In genomic region chr6:147151069-147151468, GRCm38 (mm10) we compare ENCODE assay signal across 24 mouse cellular contexts.
"Had no signal": no experiment of that assay in that cellular context is flagged by ENCODE, and none has a peak within 500 bp of the region (broad histone marks: within the 10 kb centered on the region; RNA-seq: fewer than 3 reads in every experiment).

No protein-coding gene starts in this region.

- ATAC-seq: hindbrain, embryonic 16.5 days; inflammation-experienced regulatory T-cells, adult 6 months had no signal

- H3K9me3 ChIP-seq: heart, embryonic 10.5 days; heart, embryonic 12.5 days; hindbrain, embryonic 10.5 days; hindbrain, embryonic 12.5 days; limb, embryonic 10.5 days; limb, embryonic 12.5 days had no signal

- H3K27ac ChIP-seq: gastrocnemius, adult 2 months; heart, embryonic 10.5 days; hindbrain, embryonic 10.5 days; hindbrain, embryonic 12.5 days; hindbrain, embryonic 14.5 days; layer of hippocampus, adult 2 months; left cerebral cortex, adult 2 months; limb, embryonic 10.5 days; limb, embryonic 12.5 days had no signal

- H3K4me1 ChIP-seq: hindbrain, embryonic 10.5 days; hindbrain, embryonic 12.5 days had no signal

- H3K4me3 ChIP-seq: gastrocnemius, adult 2 months; heart, embryonic 10.5 days; heart, embryonic 12.5 days; hindbrain, embryonic 10.5 days; hindbrain, embryonic 12.5 days; layer of hippocampus, adult 2 months; left cerebral cortex, adult 2 months; limb, embryonic 10.5 days; limb, embryonic 12.5 days had no signal

- H3K4me2 ChIP-seq: heart, embryonic 12.5 days; hindbrain, embryonic 12.5 days; hindbrain, embryonic 14.5 days; limb, embryonic 12.5 days; liver, embryonic 11.5 days had no signal

- DNase-seq: gastrocnemius, adult 2 months; gastrocnemius, postnatal 10 days; gastrocnemius, postnatal 25 days; heart, adult 18-20 months; heart, postnatal 10 days; heart, postnatal 4 days; kidney, adult 18-20 months; kidney, adult 8-10 months; kidney, postnatal 10 days; kidney, postnatal 25 days; kidney, postnatal 4 days; liver had no signal

- H3K9ac ChIP-seq: heart, embryonic 12.5 days; hindbrain, embryonic 12.5 days; hindbrain, embryonic 14.5 days; limb, embryonic 12.5 days had no signal

- H3K36me3 ChIP-seq: heart, embryonic 10.5 days; heart, embryonic 12.5 days; hindbrain, embryonic 10.5 days; hindbrain, embryonic 12.5 days; limb, embryonic 10.5 days; limb, embryonic 12.5 days had no signal

- H3K27me3 ChIP-seq: heart, embryonic 12.5 days; hindbrain, embryonic 12.5 days; limb, embryonic 12.5 days had no signal
